Mouse (Mus musculus) kidney, adult 9 months (tissue): ENCODE measurements around the gene Trappc10.

ENCODE experiments used
- DNase-seq: peaks from one replicate; pipeline ENCODE4 v3.0.0; 2022

Trappc10 gene

GRCm38 (mm10) chr10:78244438-78245224, at the start of gene Trappc10:
TSS of gene Trappc10 (minus strand) at chr10:78244641.
- peak; percentile 90 for DNase-seq

GRCm38 (mm10) chr10:78293576-78293975, 49.1 kb upstream of the Trappc10 start:
- DNase-seq = peak; percentile 79

GRCm38 (mm10) chr10:78292381-78292780, 47.9 kb upstream of the Trappc10 start:
- DNase-seq = peak; percentile 59

GRCm38 (mm10) chr10:78290730-78291535, 46.5 kb upstream of the Trappc10 start:
- no peak for DNase-seq

GRCm38 (mm10) chr10:78288896-78289295, 44.5 kb upstream of the Trappc10 start:
- DNase-seq = no peak

- no peak for DNase-seq
Observed at GRCm38 (mm10) chr10:78288135-78288534, 43.7 kb upstream of the Trappc10 start.

GRCm38 (mm10) chr10:78287465-78288132, 43.2 kb upstream of the Trappc10 start:
- peak; percentile 63 for DNase-seq

- no peak for DNase-seq
Observed at GRCm38 (mm10) chr10:78285959-78286358, 41.5 kb upstream of the Trappc10 start.

- no peak for DNase-seq
Observed at GRCm38 (mm10) chr10:78285409-78285808, 41.0 kb upstream of the Trappc10 start.

GRCm38 (mm10) chr10:78284812-78285211, 40.4 kb upstream of the Trappc10 start:
- DNase-seq = no peak

GRCm38 (mm10) chr10:78282411-78282810, 38.0 kb upstream of the Trappc10 start:
- DNase-seq = no peak

- DNase-seq = peak; percentile 63
Observed at GRCm38 (mm10) chr10:78280486-78280885, 36.0 kb upstream of the Trappc10 start.

- DNase-seq = peak; percentile 67
Observed at GRCm38 (mm10) chr10:78279210-78279609, 34.8 kb upstream of the Trappc10 start.

GRCm38 (mm10) chr10:78277835-78278234, 33.4 kb upstream of the Trappc10 start:
- DNase-seq = no peak

GRCm38 (mm10) chr10:78276242-78276641, 31.8 kb upstream of the Trappc10 start:
- DNase-seq = no peak

GRCm38 (mm10) chr10:78272932-78273331, 28.5 kb upstream of the Trappc10 start:
- DNase-seq = no peak

- no peak for DNase-seq
Observed at GRCm38 (mm10) chr10:78265881-78266280, 21.4 kb upstream of the Trappc10 start.

- DNase-seq = no peak
Observed at GRCm38 (mm10) chr10:78264735-78265134, 20.3 kb upstream of the Trappc10 start.

- DNase-seq = peak; percentile 32
Observed at GRCm38 (mm10) chr10:78260916-78261650, 16.6 kb upstream of the Trappc10 start.

GRCm38 (mm10) chr10:78260322-78260721, 15.9 kb upstream of the Trappc10 start:
- peak; percentile 37 for DNase-seq

- peak; percentile 27 for DNase-seq
Observed at GRCm38 (mm10) chr10:78259702-78260101, 15.3 kb upstream of the Trappc10 start.

- no peak for DNase-seq
Observed at GRCm38 (mm10) chr10:78259230-78259629, 14.8 kb upstream of the Trappc10 start.
